Mouse (Mus musculus) heart, embryonic 11.5 days (tissue): Measurements from ENCODE around the gene Txndc2. TPM values are rescaled to one million over a fixed set of nuclear protein-coding genes. Genes with fewer than 3 reads are reported as not detected.
"Not testable (repeated sequence)": the region's sequence is repeated elsewhere in the genome, so short reads cannot be mapped to it uniquely, and the experiment has no call there.

Experiments used
- ATAC-seq: fragments of 200-750 bp; cut with Nextera tagmentation; replicated peaks from 2 replicates; pipeline ENCODE4 v1.8.0; 2017; ENCODE audit warnings: moderate library complexity; ENCODE audit not compliant: insufficient number of reproducible peaks, low FRiP score, low TSS enrichment
- H3K27ac ChIP-seq: fragments of 300-500 bp; sonication (generic); 2 replicates; pipeline ENCODE4 v1.5.1; 2014; ENCODE audit warnings: mild to moderate bottlenecking, low read depth, low read length
- H3K27me3 ChIP-seq: fragments of 300-500 bp; sonication (generic); 2 replicates; pipeline ENCODE4 v1.6.1; 2014; ENCODE audit warnings: mild to moderate bottlenecking, low read length, mixed read lengths; ENCODE audit not compliant: control insufficient read depth, insufficient read depth
- H3K36me3 ChIP-seq: fragments of 300-500 bp; sonication (generic); 2 replicates; pipeline ENCODE4 v1.6.1; 2014; ENCODE audit warnings: mild to moderate bottlenecking, low read length, moderate library complexity, mixed read lengths; ENCODE audit not compliant: control insufficient read depth, insufficient read depth
- H3K4me1 ChIP-seq: fragments of 300-500 bp; sonication (generic); 2 replicates; pipeline ENCODE4 v1.6.1; 2014; ENCODE audit warnings: low read length; ENCODE audit not compliant: control insufficient read depth, insufficient read depth
- H3K4me2 ChIP-seq: fragments of 300-500 bp; sonication (generic); 2 replicates; pipeline ENCODE4 v1.6.1; 2014; ENCODE audit warnings: mild to moderate bottlenecking, moderate library complexity
- H3K4me3 ChIP-seq: fragments of 300-500 bp; sonication (generic); 2 replicates; pipeline ENCODE4 v1.5.1; 2014; ENCODE audit warnings: low read depth, low read length
- H3K9ac ChIP-seq: fragments of 300-500 bp; sonication (generic); 2 replicates; pipeline ENCODE4 v1.6.1; 2014; ENCODE audit warnings: mild to moderate bottlenecking, low read depth, low read length, moderate library complexity
- H3K9me3 ChIP-seq: fragments of 300-500 bp; sonication (generic); replicated peaks from 2 replicates; pipeline ENCODE4 v1.6.1; 2016; ENCODE audit warnings: low read length; ENCODE audit not compliant: control insufficient read depth
- WGBS: fragments of 180-500 bp; shearing (Covaris S2); extraction: QIAGEN DNeasy Blood & Tissue Kit; methylation state at CpG from one replicate; pipeline ENCODE4 v1.1.7; 2014; ENCODE audit not compliant: insufficient replicate concordance; 5-methylcytosine and 5-hydroxymethylcytosine counted together
- polyA plus RNA-seq: library from polyadenylated mRNA; unstranded; fragments of >200 nt; fragmentation: Nextera tagmentation; extraction: Ambion mirVana; gene quantifications from 2 replicates; pipeline ENCODE4 v1.2.1, GENCODE M21; 2014

The Txndc2 gene
- polyA plus RNA-seq, 1 experiment from 2014 or later = not detected

GRCm38 (mm10) chr17:65629943-65630342 is 12.0 kb downstream of the Txndc2 start:
- 72% methylated on average over 6 of the region's 6 CpGs for WGBS
- Histone ChIP-seq H3K4me2 (no peak overlapping the region), H3K36me3 (no peaks in the 10 kb centered on the region), H3K4me3 (no peak overlapping the region), H3K9me3 (no peaks in the 10 kb centered on the region), H3K9ac (no peak overlapping the region), H3K27ac (no peak overlapping the region), H3K27me3 (no peaks in the 10 kb centered on the region), H3K4me1 (no peaks in the 10 kb centered on the region)
- ATAC-seq = no peak

- not testable (repeated sequence) for H3K9me3 ChIP-seq, ATAC-seq, H3K27me3 ChIP-seq, H3K4me2 ChIP-seq, H3K4me3 ChIP-seq, H3K36me3 ChIP-seq, H3K4me1 ChIP-seq, H3K9ac ChIP-seq, H3K27ac ChIP-seq
- WGBS = 56% methylated on average over 13 of the region's 13 CpGs
Observed at GRCm38 (mm10) chr17:65628823-65629532, 13.0 kb downstream of the Txndc2 start.

DNA sequence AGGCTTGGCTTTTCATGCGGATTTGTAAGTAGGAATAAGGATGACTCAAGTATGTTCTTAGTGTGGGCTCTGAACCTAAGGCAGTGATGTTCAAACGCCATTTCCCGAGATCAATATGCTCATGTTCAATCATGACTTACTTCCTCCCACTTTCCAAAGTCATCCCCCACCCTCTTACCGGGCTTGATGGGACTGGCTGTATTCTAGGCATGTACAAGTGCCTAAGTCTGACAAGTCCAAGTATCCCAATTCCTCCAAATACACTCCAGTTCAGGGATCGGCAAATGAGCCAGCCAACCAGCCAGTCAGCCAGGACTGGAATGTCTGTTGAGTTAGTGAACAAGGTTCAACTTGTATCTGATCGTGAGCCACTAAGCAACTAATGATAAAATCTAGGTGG is 15.7 kb downstream of the Txndc2 start:
- Histone ChIP-seq H3K9ac (no peak overlapping the region), H3K9me3 (no peaks in the 10 kb centered on the region), H3K4me1 (no peaks in the 10 kb centered on the region), H3K36me3 (no peaks in the 10 kb centered on the region), H3K4me2 (no peak overlapping the region), H3K27me3 (no peaks in the 10 kb centered on the region), H3K4me3 (no peak overlapping the region), H3K27ac (no peak overlapping the region)
- WGBS = 87% methylated on average over 6 of the region's 6 CpGs
- ATAC-seq = no peak

DNA sequence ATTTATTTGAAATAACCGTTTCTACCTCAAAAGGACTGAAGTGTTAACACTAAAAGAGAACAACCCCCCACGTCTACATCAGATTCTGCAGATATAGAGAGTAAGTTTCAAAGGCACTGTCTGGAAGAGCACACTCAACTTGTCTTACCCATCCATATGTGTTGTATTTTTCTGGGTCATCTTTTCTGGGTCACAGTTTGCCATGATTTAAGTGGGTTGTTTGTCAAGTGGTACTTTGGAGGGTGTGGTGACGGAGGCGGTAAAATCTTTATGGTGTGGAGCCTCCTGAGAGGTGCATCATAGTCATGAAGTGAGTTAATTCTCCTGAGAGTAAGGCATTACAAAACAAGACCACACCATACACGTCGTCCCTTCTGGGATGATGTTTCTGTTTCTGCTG is 16.4 kb downstream of the Txndc2 start:
- no peak for ATAC-seq
- no peaks in the 10 kb centered on the region for H3K9me3 ChIP-seq
- no peak overlapping the region for H3K4me3 ChIP-seq
- H3K36me3 ChIP-seq = no peaks in the 10 kb centered on the region
- no peak overlapping the region for H3K9ac ChIP-seq
- H3K4me2 ChIP-seq = no peak overlapping the region
- no peak overlapping the region for H3K27ac ChIP-seq
- H3K4me1 ChIP-seq = no peaks in the 10 kb centered on the region
- 78% methylated on average over 6 of the region's 6 CpGs for WGBS
- H3K27me3 ChIP-seq = no peaks in the 10 kb centered on the region

GRCm38 (mm10) chr17:65623130-65623529 is 18.8 kb downstream of the Txndc2 start:
- H3K4me3 ChIP-seq = no peak overlapping the region
- H3K36me3 ChIP-seq = no peaks in the 10 kb centered on the region
- H3K4me2 ChIP-seq = no peak overlapping the region
- no peaks in the 10 kb centered on the region for H3K27me3 ChIP-seq
- H3K4me1 ChIP-seq = no peaks in the 10 kb centered on the region
- H3K9me3 ChIP-seq = no peaks in the 10 kb centered on the region
- H3K9ac ChIP-seq = no peak overlapping the region
- no peak for ATAC-seq
- H3K27ac ChIP-seq = no peak overlapping the region

- H3K4me1 ChIP-seq = no peaks in the 10 kb centered on the region
- no peak overlapping the region for H3K4me2 ChIP-seq
- no peak overlapping the region for H3K4me3 ChIP-seq
- no peak overlapping the region for H3K9ac ChIP-seq
- no peaks in the 10 kb centered on the region for H3K36me3 ChIP-seq
- ATAC-seq = no peak
- WGBS = 95% methylated on average over 2 of the region's 2 CpGs
- no peak overlapping the region for H3K27ac ChIP-seq
- no peaks in the 10 kb centered on the region for H3K9me3 ChIP-seq
- no peaks in the 10 kb centered on the region for H3K27me3 ChIP-seq
Observed at GRCm38 (mm10) chr17:65618431-65618830, 23.5 kb downstream of the Txndc2 start.

DNA sequence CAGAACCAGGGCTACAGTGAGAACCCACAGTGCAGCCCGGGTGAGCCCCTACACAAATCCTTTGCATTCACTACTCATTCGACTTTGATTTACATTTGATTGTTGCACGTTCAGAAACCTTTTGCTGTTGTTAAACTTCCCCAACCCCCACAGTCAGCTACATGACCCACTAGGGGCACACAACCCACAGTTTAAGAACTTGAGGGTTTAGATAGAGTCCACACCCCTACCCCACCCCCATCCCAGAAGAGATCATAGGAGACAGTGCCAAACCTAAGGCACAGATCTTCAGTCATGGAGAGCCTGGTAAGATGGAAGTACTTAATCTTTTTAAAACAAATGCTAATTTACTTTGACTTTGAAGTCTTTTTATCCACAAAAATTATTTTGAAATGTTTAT is 26.3 kb downstream of the Txndc2 start:
- WGBS = 39% methylated on average over 3 of the region's 3 CpGs

GRCm38 (mm10) chr17:65614431-65614830 is 27.5 kb downstream of the Txndc2 start:
- Histone ChIP-seq H3K4me1 (peaks cover 15% of the 10 kb centered on the region), H3K4me3 (peak overlapping the region; percentile 99), H3K9me3 (no peaks in the 10 kb centered on the region), H3K36me3 (no peaks in the 10 kb centered on the region), H3K9ac (peak overlapping the region; percentile 99), H3K27me3 (no peaks in the 10 kb centered on the region), H3K4me2 (peak overlapping the region; percentile 82), H3K27ac (peak overlapping the region; percentile 99)
- ATAC-seq = no peak
- WGBS = 3% methylated on average over 9 of the region's 9 CpGs

More for the DNA sequence above, 26.3 kb downstream of the Txndc2 start:
- Histone ChIP-seq H3K27me3 (no peaks in the 10 kb centered on the region), H3K9ac (no peak overlapping the region), H3K36me3 (no peaks in the 10 kb centered on the region), H3K9me3 (no peaks in the 10 kb centered on the region), H3K4me3 (no peak overlapping the region), H3K4me2 (no peak overlapping the region), H3K27ac (no peak overlapping the region), H3K4me1 (peaks cover 7% of the 10 kb centered on the region; the same call in 1 of the 2 replicates)
- ATAC-seq = no peak
